Mouse (Mus musculus) stomach, postnatal 0 days (tissue): Measurements from ENCODE around the gene Slc2a4.
A peak's percentile ranks its signal among the peaks of the same experiment; 100 is the strongest.

Experiments
- CTCF ChIP-seq: IDR thresholded peaks from 2 replicates; pipeline ENCODE4 v1.5.1; 2016; ENCODE audit warnings: antibody characterized with exemption, low read depth, mild to moderate bottlenecking, moderate library complexity
- EP300 ChIP-seq: optimal IDR thresholded peaks from 2 replicates; pipeline ENCODE3; 2016; ENCODE audit warnings: antibody characterized with exemption

DNA sequence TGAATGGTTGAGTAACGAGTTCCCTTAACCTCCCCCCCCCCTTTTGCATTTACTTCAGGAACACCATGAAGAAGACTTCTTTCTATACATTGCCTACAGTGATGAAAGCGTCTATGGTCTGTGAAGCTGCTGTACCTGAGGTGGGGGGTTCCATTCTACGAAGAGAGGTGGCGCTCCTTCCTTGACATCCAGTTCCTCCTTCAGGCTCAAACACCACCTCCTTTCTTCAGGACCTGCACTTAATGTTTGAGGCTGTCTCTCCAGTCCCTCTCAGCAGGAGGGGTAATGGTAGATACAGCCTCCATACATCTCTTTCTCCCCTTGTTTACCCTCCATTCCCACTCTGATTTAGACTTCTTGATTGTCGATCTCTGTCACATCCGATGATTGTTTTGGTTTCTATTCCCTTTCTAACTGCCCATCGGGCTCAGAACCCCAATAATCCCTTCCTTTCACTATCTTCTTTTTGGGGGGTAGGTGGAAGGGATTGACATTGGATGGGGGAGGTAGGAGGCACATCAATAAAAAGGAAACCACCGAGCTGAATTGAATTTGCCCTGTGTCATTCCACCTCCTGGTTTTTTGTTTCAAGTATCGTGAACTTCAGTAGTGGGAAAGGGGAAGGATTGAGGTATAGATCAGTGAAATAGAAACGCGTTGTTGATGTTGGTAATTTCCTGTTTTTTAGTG is 46.6 kb upstream of the Slc2a4 start:
- no peak for TF ChIP-seq EP300
- peak; percentile 36; the same call in 1 of the 2 replicates for TF ChIP-seq CTCF
